Mouse (Mus musculus): ENCODE results near the gene Gm13090.

DNA sequence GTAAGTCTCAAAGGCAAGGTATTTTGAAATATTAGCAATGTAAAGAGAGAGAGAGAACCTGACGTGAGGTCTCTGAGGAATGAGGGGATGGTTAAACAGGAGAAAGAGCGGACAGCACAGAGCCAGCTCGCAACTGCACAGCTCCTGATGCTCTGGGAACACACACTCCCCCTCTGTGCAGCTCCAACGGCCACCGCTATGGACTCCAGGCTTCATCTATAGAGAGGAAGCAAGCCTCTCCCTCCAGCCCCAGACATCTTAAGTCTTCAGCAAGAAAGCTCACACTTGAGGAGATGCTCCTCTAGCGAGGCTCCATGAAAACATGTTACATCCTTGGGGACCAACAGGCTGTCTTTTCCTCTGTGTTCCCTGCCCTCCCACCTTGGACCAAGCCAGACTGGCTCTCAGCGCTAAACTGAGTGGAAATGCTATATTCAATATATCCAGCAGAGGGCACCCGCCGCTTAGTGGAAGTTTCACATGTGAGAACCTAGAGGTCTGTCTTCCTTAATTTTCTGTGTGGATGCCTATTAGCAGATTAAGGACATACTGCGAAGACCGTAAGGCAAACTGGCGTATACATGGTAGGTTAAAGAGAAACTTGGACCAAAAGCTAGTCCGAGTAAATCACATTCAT is 16.1 kb upstream of the Gm13090 start:
- TF ChIP-seq GATA1 (IDR thresholded peaks at IDR 0.05; ENCODE audit: borderline replicate concordance, low read length) = no peak
- peak; percentile 47 for TF ChIP-seq CTCF (IDR thresholded peaks at IDR 0.05; ENCODE audit: low read depth, low read length)
- no peak for TF ChIP-seq POLR2AphosphoS5 (IDR thresholded peaks at IDR 0.05; ENCODE audit: insufficient replicate concordance, low read depth, low read length)

All from G1E (cell line).